Mouse (Mus musculus) liver, embryonic 16.5 days (tissue): ENCODE measurements around the gene Trak1. TPM values are rescaled to one million over a fixed set of nuclear protein-coding genes. Genes with fewer than 3 reads are reported as not detected.

Source experiments
- ATAC-seq: fragments of 200-750 bp; cut with Nextera tagmentation; 2 replicates; pipeline ENCODE4 v1.8.0; 2017; ENCODE audit warnings: low read depth, mild to moderate bottlenecking, moderate number of reproducible peaks, moderate library complexity
- H3K27ac ChIP-seq: fragments of 300-500 bp; sonication (generic); 2 replicates; pipeline ENCODE4 v1.5.1; 2014; ENCODE audit warnings: mild to moderate bottlenecking, low read length
- H3K27me3 ChIP-seq: fragments of 300-500 bp; sonication (generic); 2 replicates; pipeline ENCODE4 v1.6.1; 2014; ENCODE audit warnings: low read depth, low read length, mixed read lengths; ENCODE audit not compliant: control insufficient read depth, insufficient read depth
- H3K36me3 ChIP-seq: fragments of 300-500 bp; sonication (generic); 2 replicates; pipeline ENCODE4 v1.6.1; 2014; ENCODE audit warnings: mild to moderate bottlenecking; ENCODE audit not compliant: control insufficient read depth, insufficient read depth
- H3K4me1 ChIP-seq: fragments of 300-500 bp; sonication (generic); 2 replicates; pipeline ENCODE4 v1.6.1; 2014; ENCODE audit warnings: low read depth, low read length, mixed read lengths; ENCODE audit not compliant: control insufficient read depth
- H3K4me2 ChIP-seq: fragments of 300-500 bp; sonication (generic); 2 replicates; pipeline ENCODE4 v1.6.1; 2014; ENCODE audit warnings: low read depth, low read length, mixed read lengths
- H3K4me3 ChIP-seq: fragments of 300-500 bp; sonication (generic); 2 replicates; pipeline ENCODE4 v1.5.1; 2014; ENCODE audit warnings: low read depth, mild to moderate bottlenecking, low read length
- H3K9ac ChIP-seq: fragments of 300-500 bp; sonication (generic); 2 replicates; pipeline ENCODE4 v1.6.1; 2014; ENCODE audit warnings: low read depth, low read length
- H3K9me3 ChIP-seq: fragments of 300-500 bp; sonication (generic); replicated peaks from 2 replicates; pipeline ENCODE4 v1.6.1; 2016; ENCODE audit warnings: low read length; ENCODE audit not compliant: control insufficient read depth
- WGBS: fragments of 180-500 bp; shearing (Covaris S2); extraction: QIAGEN DNeasy Blood & Tissue Kit; methylation state at CpG from one replicate; pipeline ENCODE4 v1.1.7; 2014; ENCODE audit not compliant: insufficient replicate concordance; 5-methylcytosine and 5-hydroxymethylcytosine counted together
- polyA plus RNA-seq: library from polyadenylated mRNA; unstranded; fragments of >200 nt; fragmentation: Nextera tagmentation; extraction: Ambion mirVana; gene quantifications from 2 replicates; pipeline ENCODE4 v1.2.1, GENCODE M21; 2015

Gene Trak1
- polyA plus RNA-seq, 1 experiment from 2014 or later = 5.2 TPM

DNA sequence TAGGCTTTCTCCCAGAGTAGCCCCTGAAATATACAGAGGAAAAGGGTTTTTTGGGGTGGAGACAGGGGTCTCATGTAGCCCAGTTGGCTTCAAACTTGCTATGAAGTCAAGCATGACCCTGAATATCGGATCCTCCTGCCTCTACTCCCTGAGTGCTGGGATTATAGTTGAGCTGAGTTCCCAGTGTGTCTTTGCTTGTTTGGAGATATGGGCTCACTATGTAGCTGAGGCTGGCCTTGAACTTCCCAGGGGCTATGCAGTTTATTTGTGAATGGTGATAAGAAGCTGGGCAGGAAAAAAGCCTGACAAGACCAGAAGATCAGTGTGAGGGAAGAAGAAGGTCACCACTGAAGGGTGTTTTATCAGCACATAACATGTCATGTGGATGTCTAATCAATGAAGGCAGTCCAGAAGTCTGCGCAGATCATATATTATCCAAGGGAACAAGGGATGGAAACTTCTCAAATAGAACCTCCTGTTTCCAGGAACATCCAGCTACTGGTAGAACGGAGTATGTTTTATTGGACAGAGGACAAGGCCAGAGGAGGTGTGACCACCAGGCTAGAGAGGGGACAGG, 10.9 kb upstream of the Trak1 start:
- peak overlapping the region; percentile 73 for H3K4me2 ChIP-seq
- WGBS = 32% methylated on average over 3 of the region's 3 CpGs
- peak overlapping the region; percentile 65 for H3K4me3 ChIP-seq
- ATAC-seq = peak; percentile 70
- H3K4me1 ChIP-seq = peaks cover 16% of the 10 kb centered on the region
- no peaks in the 10 kb centered on the region for H3K36me3 ChIP-seq
- no peaks in the 10 kb centered on the region for H3K9me3 ChIP-seq
- H3K27me3 ChIP-seq = no peaks in the 10 kb centered on the region
- H3K27ac ChIP-seq = peak overlapping the region; percentile 67
- peak overlapping the region; percentile 7; the same call in 1 of the 2 replicates for H3K9ac ChIP-seq

DNA sequence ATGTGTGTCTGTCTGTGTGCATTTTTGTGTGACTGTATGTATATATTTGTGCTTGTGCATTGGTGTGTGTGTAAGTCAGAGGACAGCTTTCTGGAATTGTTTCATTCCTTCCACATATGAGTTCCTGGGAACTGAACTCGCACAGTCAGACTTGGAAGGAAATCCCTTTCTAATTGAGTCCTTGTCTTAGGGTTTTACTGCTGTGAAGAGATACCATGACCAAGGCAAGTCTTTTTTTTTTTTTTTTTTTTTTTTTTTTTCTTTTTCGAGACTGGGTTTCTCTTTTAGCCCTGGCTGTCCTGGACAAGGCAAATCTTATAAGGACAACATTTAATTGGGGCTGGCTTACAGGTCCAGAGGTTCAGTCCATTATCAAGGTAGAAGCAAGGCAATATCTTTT, 6.0 kb upstream of the Trak1 start:
- H3K4me3 ChIP-seq = no peak overlapping the region
- peaks cover 8% of the 10 kb centered on the region for H3K27me3 ChIP-seq
- WGBS = 46% methylated on average over 2 of the region's 2 CpGs
- H3K9me3 ChIP-seq = no peaks in the 10 kb centered on the region
- no peak for ATAC-seq
- no peak overlapping the region for H3K4me2 ChIP-seq
- no peak overlapping the region for H3K27ac ChIP-seq
- H3K4me1 ChIP-seq = peaks cover 6% of the 10 kb centered on the region
- H3K9ac ChIP-seq = no peak overlapping the region
- no peaks in the 10 kb centered on the region for H3K36me3 ChIP-seq

DNA sequence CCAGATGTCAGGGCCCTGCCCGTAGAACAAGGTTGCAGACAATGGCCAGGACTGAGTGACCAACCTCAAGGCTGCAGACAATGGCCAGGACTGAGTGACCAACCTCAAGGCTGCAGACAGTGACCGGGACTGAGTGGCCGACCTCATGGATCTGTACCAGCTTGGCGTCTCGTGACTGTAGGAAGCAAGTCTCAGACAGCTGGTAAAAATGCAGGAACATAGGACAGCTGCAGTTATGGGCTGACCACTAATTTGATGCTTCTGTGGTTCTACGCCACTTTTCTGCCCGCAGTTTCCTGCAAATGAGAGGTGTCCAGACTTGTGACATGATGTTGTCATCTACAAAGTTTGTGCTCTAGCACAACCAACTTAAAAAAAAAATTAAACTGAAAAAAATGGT, 4.1 kb upstream of the Trak1 start:
- no peaks in the 10 kb centered on the region for H3K36me3 ChIP-seq
- no peak overlapping the region for H3K9ac ChIP-seq
- H3K9me3 ChIP-seq = no peaks in the 10 kb centered on the region
- ATAC-seq = no peak
- no peak overlapping the region for H3K4me3 ChIP-seq
- H3K27me3 ChIP-seq = peaks cover 16% of the 10 kb centered on the region
- 53% methylated on average over 7 of the region's 7 CpGs for WGBS
- H3K27ac ChIP-seq = no peak overlapping the region
- no peak overlapping the region for H3K4me2 ChIP-seq
- H3K4me1 ChIP-seq = peaks cover 7% of the 10 kb centered on the region

DNA sequence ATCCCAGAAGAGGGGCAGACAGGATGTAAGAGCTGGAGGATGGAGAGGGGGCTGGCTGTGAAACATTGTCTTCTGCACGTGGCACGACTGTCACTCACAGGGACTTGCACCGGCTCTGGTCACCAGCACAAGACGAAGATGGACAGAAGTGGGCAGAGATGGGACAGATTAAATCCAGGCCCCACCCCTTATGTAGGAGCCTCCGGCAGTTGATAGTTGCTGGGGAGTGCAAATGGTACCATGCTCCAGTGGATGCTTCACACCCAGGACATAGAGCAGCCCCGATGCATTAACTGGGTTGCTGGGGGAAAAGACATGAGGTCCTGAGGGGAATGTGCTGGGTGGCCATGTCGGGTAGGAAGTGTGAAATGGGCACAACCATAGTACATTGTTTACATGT, 2.1 kb upstream of the Trak1 start:
- no peak overlapping the region for H3K4me2 ChIP-seq
- 56% methylated on average over 7 of the region's 7 CpGs for WGBS
- H3K27me3 ChIP-seq = peaks cover 16% of the 10 kb centered on the region
- no peak overlapping the region for H3K9ac ChIP-seq
- H3K4me3 ChIP-seq = no peak overlapping the region
- ATAC-seq = no peak
- no peaks in the 10 kb centered on the region for H3K9me3 ChIP-seq
- H3K4me1 ChIP-seq = peaks cover 17% of the 10 kb centered on the region
- H3K36me3 ChIP-seq = no peaks in the 10 kb centered on the region
- H3K27ac ChIP-seq = no peak overlapping the region

DNA sequence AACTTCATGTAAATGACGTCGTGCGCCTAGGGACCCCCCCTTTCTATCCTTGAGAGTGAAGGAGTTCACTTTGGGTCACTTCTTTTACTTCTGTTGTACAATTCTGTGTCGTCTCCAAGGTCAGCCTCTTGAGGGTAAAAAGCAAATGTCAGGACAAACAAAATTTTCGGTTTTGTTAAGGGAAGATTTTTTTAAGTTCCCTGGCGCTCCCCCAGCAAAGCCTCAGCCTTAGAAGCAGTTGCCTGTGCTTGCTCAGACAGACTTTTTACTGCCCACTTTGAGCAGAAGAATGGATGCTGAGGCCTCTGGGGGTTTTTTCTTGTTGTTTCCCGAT, 730 bp downstream of the Trak1 start:
- Histone ChIP-seq H3K27me3 (peaks cover 16% of the 10 kb centered on the region), H3K9me3 (no peaks in the 10 kb centered on the region), H3K4me1 (peaks cover 23% of the 10 kb centered on the region), H3K27ac (no peak overlapping the region), H3K4me3 (peak overlapping the region; percentile 75), H3K4me2 (peak overlapping the region; percentile 90), H3K9ac (peak overlapping the region; percentile 75), H3K36me3 (no peaks in the 10 kb centered on the region)
- ATAC-seq = no peak
- 2% methylated on average over 7 of the region's 7 CpGs for WGBS

DNA sequence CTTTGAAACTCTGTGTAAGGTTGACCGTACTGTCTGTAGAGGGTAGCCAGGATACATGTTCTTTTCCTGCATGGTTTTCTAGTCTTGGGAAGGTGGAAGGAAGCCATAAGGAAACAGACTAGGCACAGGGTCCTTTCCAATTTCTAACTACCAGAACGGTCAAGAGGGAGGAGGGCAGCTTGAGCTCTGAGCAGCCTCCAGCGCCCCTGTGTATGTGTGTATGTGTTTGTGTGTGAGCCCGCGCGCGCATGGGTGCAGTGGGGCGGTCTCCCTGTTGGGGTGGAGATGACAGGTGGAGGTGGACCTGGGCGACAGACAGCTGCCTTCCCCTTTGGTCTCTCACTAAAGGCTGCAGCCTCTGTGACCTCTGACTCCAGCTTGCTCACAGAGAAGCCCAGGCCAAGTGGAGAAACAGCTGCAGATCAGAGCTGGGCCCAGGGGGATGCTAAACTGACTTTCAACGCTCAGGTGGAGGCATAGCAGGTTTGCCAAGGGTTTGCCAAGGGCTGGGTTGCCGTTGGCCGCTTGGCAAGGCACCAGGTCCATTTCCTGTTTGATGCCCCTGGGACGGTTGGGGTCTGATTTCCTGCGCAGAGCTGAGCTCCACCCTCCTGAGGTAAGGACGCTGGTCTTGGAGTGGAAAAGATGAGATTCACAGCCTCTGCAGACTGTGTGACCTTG, 1.2 kb downstream of the Trak1 start:
- peak overlapping the region; percentile 75 for H3K4me3 ChIP-seq
- no peaks in the 10 kb centered on the region for H3K9me3 ChIP-seq
- H3K27me3 ChIP-seq = peaks cover 16% of the 10 kb centered on the region
- H3K36me3 ChIP-seq = no peaks in the 10 kb centered on the region
- H3K27ac ChIP-seq = no peak overlapping the region
- no peak for ATAC-seq
- H3K4me2 ChIP-seq = peak overlapping the region; percentile 90
- peaks cover 23% of the 10 kb centered on the region for H3K4me1 ChIP-seq
- WGBS = 17% methylated on average over 15 of the region's 15 CpGs
- H3K9ac ChIP-seq = peak overlapping the region; percentile 75

DNA sequence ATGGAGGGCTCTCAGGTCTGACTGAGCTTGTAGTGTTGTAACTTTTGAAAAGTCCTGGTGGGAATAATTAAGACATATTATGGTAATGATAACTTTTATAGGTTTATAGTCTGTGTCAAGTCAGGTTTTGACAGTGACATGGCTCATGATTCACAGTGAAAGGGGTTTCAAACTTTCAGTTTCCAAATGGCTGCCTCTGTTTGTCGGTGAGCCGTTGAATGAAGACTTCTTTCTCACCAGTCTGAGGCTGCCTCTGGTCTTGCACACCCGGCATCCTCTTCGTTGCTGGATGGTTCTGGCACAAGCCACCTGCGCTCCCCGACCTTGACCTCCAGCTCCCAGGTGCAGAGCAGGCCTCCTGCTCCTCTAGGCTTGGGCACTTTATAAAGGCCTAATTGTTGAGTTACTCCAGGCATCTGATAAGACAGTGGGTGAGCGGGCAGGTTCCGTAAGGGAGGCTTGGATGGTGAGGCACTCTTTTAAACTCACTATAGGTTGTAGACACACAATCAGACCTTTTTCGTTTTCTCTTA, 2.0 kb downstream of the Trak1 start:
- Histone ChIP-seq H3K4me3 (no peak overlapping the region), H3K9ac (no peak overlapping the region), H3K4me1 (peaks cover 23% of the 10 kb centered on the region), H3K27me3 (peaks cover 10% of the 10 kb centered on the region), H3K4me2 (peak overlapping the region; percentile 90; the same call in 1 of the 2 replicates), H3K27ac (no peak overlapping the region), H3K36me3 (no peaks in the 10 kb centered on the region), H3K9me3 (no peaks in the 10 kb centered on the region)
- no peak for ATAC-seq
- WGBS = 71% methylated on average over 9 of the region's 9 CpGs

DNA sequence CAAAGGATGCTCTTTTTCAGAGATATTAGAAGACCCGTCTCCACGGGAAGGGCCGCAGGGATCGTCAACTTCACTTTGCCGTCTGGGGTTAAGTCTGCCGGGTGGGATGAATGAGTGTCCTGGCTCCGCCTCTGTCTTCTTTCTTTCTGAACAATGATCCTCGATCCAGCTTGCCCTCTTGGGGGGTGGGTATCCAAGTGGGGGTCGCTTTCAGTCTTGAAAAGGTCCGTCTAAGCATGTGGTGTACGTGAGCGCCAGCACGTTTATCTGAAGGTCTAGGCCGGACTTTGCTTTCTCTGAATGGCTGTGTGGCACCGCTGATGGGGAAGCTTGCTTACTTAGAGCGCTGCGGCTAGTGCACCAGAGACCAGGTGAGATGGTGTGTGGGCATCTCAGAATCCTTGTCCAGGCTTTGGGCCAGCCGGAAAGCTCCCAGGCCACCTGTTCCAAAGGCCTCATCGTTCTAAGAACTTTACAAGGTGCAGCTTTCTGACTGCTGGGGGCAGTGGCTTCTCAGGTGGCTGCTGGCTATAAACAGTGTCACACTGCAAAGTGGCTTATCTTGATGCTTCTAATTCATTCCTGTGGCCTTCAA, 2.8 kb downstream of the Trak1 start:
- Histone ChIP-seq H3K4me3 (no peak overlapping the region), H3K27me3 (peaks cover 9% of the 10 kb centered on the region), H3K36me3 (no peaks in the 10 kb centered on the region), H3K9me3 (no peaks in the 10 kb centered on the region), H3K4me1 (peaks cover 23% of the 10 kb centered on the region), H3K9ac (no peak overlapping the region), H3K27ac (no peak overlapping the region), H3K4me2 (no peak overlapping the region)
- no peak for ATAC-seq
- 74% methylated on average over 19 of the region's 19 CpGs for WGBS
